Mouse (Mus musculus): Measurements from ENCODE around the gene 2310011J03Rik. TPM values are rescaled to one million over a fixed set of nuclear protein-coding genes. Genes with fewer than 3 reads are reported as not detected.

The 2310011J03Rik gene
- polyA plus RNA-seq, 1 experiment from 2014 or later: 32.8 TPM

GRCm38 (mm10) chr10:80300672-80301181 lies 19.6 kb downstream of the 2310011J03Rik start:
- peak; percentile 85 for ATAC-seq
- Histone ChIP-seq H3K9me3 (ENCODE audit: control insufficient read depth, low read length) (no peaks in the 10 kb centered on the region), H3K27me3 (replicated peaks; ENCODE audit: control insufficient read depth, insufficient read depth, low read length) (no peaks in the 10 kb centered on the region), H3K4me3 (ENCODE audit: low read length) (peak overlapping the region; percentile 63), H3K36me3 (ENCODE audit: control insufficient read depth, insufficient read depth, low read length) (peaks cover 11% of the 10 kb centered on the region), H3K4me2 (ENCODE audit: low read length) (peak overlapping the region; percentile 81), H3K4me1 (ENCODE audit: control insufficient read depth, insufficient read depth, low read depth, low read length) (peaks cover 61% of the 10 kb centered on the region), H3K9ac (ENCODE audit: low read depth, low read length) (peak overlapping the region; percentile 94), H3K27ac (ENCODE audit: low read depth, low read length) (peak overlapping the region; percentile 98)
- 11% methylated on average over 11 of the region's 11 CpGs for WGBS

- Histone ChIP-seq H3K9ac (ENCODE audit: low read depth, low read length) (peak overlapping the region; percentile 94), H3K9me3 (ENCODE audit: control insufficient read depth, low read length) (no peaks in the 10 kb centered on the region), H3K4me1 (ENCODE audit: control insufficient read depth, insufficient read depth, low read depth, low read length) (peaks cover 66% of the 10 kb centered on the region), H3K36me3 (ENCODE audit: control insufficient read depth, insufficient read depth, low read length) (peaks cover 4% of the 10 kb centered on the region; the same call in 1 of the 2 replicates), H3K4me2 (ENCODE audit: low read length) (peak overlapping the region; percentile 81), H3K27me3 (replicated peaks; ENCODE audit: control insufficient read depth, insufficient read depth, low read length) (no peaks in the 10 kb centered on the region), H3K4me3 (ENCODE audit: low read length) (peak overlapping the region; percentile 63), H3K27ac (ENCODE audit: low read depth, low read length) (peak overlapping the region; percentile 98)
- ATAC-seq: no peak
- WGBS: 28% methylated on average over 10 of the region's 10 CpGs
Measured at GRCm38 (mm10) chr10:80299824-80300223, 20.5 kb downstream of the 2310011J03Rik start.

- H3K4me2 ChIP-seq (ENCODE audit: low read length): peak overlapping the region; percentile 81
- peaks cover 6% of the 10 kb centered on the region for H3K36me3 ChIP-seq (ENCODE audit: control insufficient read depth, insufficient read depth, low read length)
- H3K9ac ChIP-seq (ENCODE audit: low read depth, low read length): peak overlapping the region; percentile 94
- H3K27ac ChIP-seq (ENCODE audit: low read depth, low read length): peak overlapping the region; percentile 98
- H3K27me3 ChIP-seq (replicated peaks; ENCODE audit: control insufficient read depth, insufficient read depth, low read length): no peaks in the 10 kb centered on the region
- peaks cover 62% of the 10 kb centered on the region for H3K4me1 ChIP-seq (ENCODE audit: control insufficient read depth, insufficient read depth, low read depth, low read length)
- 3% methylated on average over 15 of the region's 15 CpGs for WGBS
- ATAC-seq: no peak
- H3K4me3 ChIP-seq (ENCODE audit: low read length): peak overlapping the region; percentile 63
- H3K9me3 ChIP-seq (ENCODE audit: control insufficient read depth, low read length): no peaks in the 10 kb centered on the region
Measured at GRCm38 (mm10) chr10:80299301-80299700, 21.0 kb downstream of the 2310011J03Rik start.

- Histone ChIP-seq H3K27ac (ENCODE audit: low read depth, low read length) (peak overlapping the region; percentile 98), H3K36me3 (ENCODE audit: control insufficient read depth, insufficient read depth, low read length) (peaks cover 11% of the 10 kb centered on the region), H3K4me2 (ENCODE audit: low read length) (peak overlapping the region; percentile 81), H3K9me3 (ENCODE audit: control insufficient read depth, low read length) (no peaks in the 10 kb centered on the region), H3K9ac (ENCODE audit: low read depth, low read length) (peak overlapping the region; percentile 94), H3K27me3 (replicated peaks; ENCODE audit: control insufficient read depth, insufficient read depth, low read length) (no peaks in the 10 kb centered on the region), H3K4me1 (ENCODE audit: control insufficient read depth, insufficient read depth, low read depth, low read length) (peaks cover 60% of the 10 kb centered on the region), H3K4me3 (ENCODE audit: low read length) (peak overlapping the region; percentile 63)
- peak; percentile 77 for ATAC-seq
- 2% methylated on average over 26 of the region's 26 CpGs for WGBS
Measured at GRCm38 (mm10) chr10:80298571-80299281, 21.6 kb downstream of the 2310011J03Rik start.

GRCm38 (mm10) chr10:80297526-80298133 lies 22.7 kb downstream of the 2310011J03Rik start:
- H3K9me3 ChIP-seq (ENCODE audit: control insufficient read depth, low read length): no peaks in the 10 kb centered on the region
- no peak overlapping the region for H3K4me3 ChIP-seq (ENCODE audit: low read length)
- H3K27me3 ChIP-seq (replicated peaks; ENCODE audit: control insufficient read depth, insufficient read depth, low read length): no peaks in the 10 kb centered on the region
- H3K9ac ChIP-seq (ENCODE audit: low read depth, low read length): peak overlapping the region; percentile 84; the same call in 1 of the 2 replicates
- WGBS: 67% methylated on average over 8 of the region's 8 CpGs
- peaks cover 60% of the 10 kb centered on the region for H3K4me1 ChIP-seq (ENCODE audit: control insufficient read depth, insufficient read depth, low read depth, low read length)
- no peak for ATAC-seq
- peak overlapping the region; percentile 98 for H3K27ac ChIP-seq (ENCODE audit: low read depth, low read length)
- H3K36me3 ChIP-seq (ENCODE audit: control insufficient read depth, insufficient read depth, low read length): peaks cover 10% of the 10 kb centered on the region
- H3K4me2 ChIP-seq (ENCODE audit: low read length): peak overlapping the region; percentile 83

GRCm38 (mm10) chr10:80296824-80297223 lies 23.5 kb downstream of the 2310011J03Rik start:
- peaks cover 9% of the 10 kb centered on the region for H3K36me3 ChIP-seq (ENCODE audit: control insufficient read depth, insufficient read depth, low read length)
- peak overlapping the region; percentile 57 for H3K4me3 ChIP-seq (ENCODE audit: low read length)
- peak overlapping the region; percentile 84 for H3K9ac ChIP-seq (ENCODE audit: low read depth, low read length)
- H3K4me2 ChIP-seq (ENCODE audit: low read length): peak overlapping the region; percentile 83
- WGBS: 87% methylated on average over 5 of the region's 5 CpGs
- no peaks in the 10 kb centered on the region for H3K9me3 ChIP-seq (ENCODE audit: control insufficient read depth, low read length)
- H3K27ac ChIP-seq (ENCODE audit: low read depth, low read length): peak overlapping the region; percentile 98
- H3K27me3 ChIP-seq (replicated peaks; ENCODE audit: control insufficient read depth, insufficient read depth, low read length): no peaks in the 10 kb centered on the region
- H3K4me1 ChIP-seq (ENCODE audit: control insufficient read depth, insufficient read depth, low read depth, low read length): peaks cover 54% of the 10 kb centered on the region
- no peak for ATAC-seq

GRCm38 (mm10) chr10:80295618-80296425 lies 24.5 kb downstream of the 2310011J03Rik start, which contains the start of gene Apc2:
Gene Apc2 (plus strand): TSS chr10:80295977.
- ATAC-seq: peak; percentile 66
- peak within 1 kb of the TSS; percentile 83 for H3K4me2 ChIP-seq (ENCODE audit: low read length)
- H3K9me3 ChIP-seq (ENCODE audit: control insufficient read depth, low read length): no peaks in the 10 kb centered on the region
- H3K4me1 ChIP-seq (ENCODE audit: control insufficient read depth, insufficient read depth, low read depth, low read length): peaks cover 48% of the 10 kb centered on the region
- peaks cover 9% of the 10 kb centered on the region for H3K36me3 ChIP-seq (ENCODE audit: control insufficient read depth, insufficient read depth, low read length)
- H3K4me3 ChIP-seq (ENCODE audit: low read length): peak within 1 kb of the TSS; percentile 57
- WGBS: 0% methylated on average over 25 of the region's 26 CpGs
- no peaks in the 10 kb centered on the region for H3K27me3 ChIP-seq (replicated peaks; ENCODE audit: control insufficient read depth, insufficient read depth, low read length)
- peak within 1 kb of the TSS; percentile 84 for H3K9ac ChIP-seq (ENCODE audit: low read depth, low read length)
- H3K27ac ChIP-seq (ENCODE audit: low read depth, low read length): peak within 1 kb of the TSS; percentile 98

GRCm38 (mm10) chr10:80294788-80295303 lies 25.5 kb downstream of the 2310011J03Rik start:
- Histone ChIP-seq H3K4me2 (ENCODE audit: low read length) (no peak overlapping the region; the same call in 1 of the 2 replicates), H3K4me3 (ENCODE audit: low read length) (no peak overlapping the region), H3K27ac (ENCODE audit: low read depth, low read length) (peak overlapping the region; percentile 98), H3K9me3 (ENCODE audit: control insufficient read depth, low read length) (no peaks in the 10 kb centered on the region), H3K4me1 (ENCODE audit: control insufficient read depth, insufficient read depth, low read depth, low read length) (peaks cover 48% of the 10 kb centered on the region), H3K9ac (ENCODE audit: low read depth, low read length) (peak overlapping the region; percentile 84), H3K36me3 (ENCODE audit: control insufficient read depth, insufficient read depth, low read length) (peaks cover 9% of the 10 kb centered on the region), H3K27me3 (replicated peaks; ENCODE audit: control insufficient read depth, insufficient read depth, low read length) (no peaks in the 10 kb centered on the region)
- ATAC-seq: no peak
- WGBS: 46% methylated on average over 7 of the region's 7 CpGs
